Mouse (Mus musculus): ENCODE data around the gene Kif24.
"Not testable (repeated sequence)": the region's sequence is repeated elsewhere in the genome, so short reads cannot be mapped to it uniquely, and the experiment has no call there.

Gene Kif24

GRCm38 (mm10) chr4:41493464-41494116 is 28.9 kb upstream of the Kif24 start:
- in situ Hi-C loops (cut with MboI; ENCODE audit: low sequenced_read_pairs), result no loop called here

- in situ Hi-C loops (cut with MboI; ENCODE audit: low sequenced_read_pairs), result no loop called here
These were observed 28.3 kb upstream of the Kif24 start for GRCm38 (mm10) chr4:41492951-41493350.

GRCm38 (mm10) chr4:41481601-41482017 is 16.9 kb upstream of the Kif24 start:
- in situ Hi-C loops (cut with MboI; ENCODE audit: low sequenced_read_pairs), result no loop called here

GRCm38 (mm10) chr4:41480254-41480653 is 15.6 kb upstream of the Kif24 start:
- in situ Hi-C loops (cut with MboI; ENCODE audit: low sequenced_read_pairs), result no loop called here

GRCm38 (mm10) chr4:41479456-41479804 is 14.7 kb upstream of the Kif24 start:
- in situ Hi-C loops (cut with MboI; ENCODE audit: low sequenced_read_pairs), result no loop called here

GRCm38 (mm10) chr4:41478751-41479455 is 14.2 kb upstream of the Kif24 start:
- in situ Hi-C loops (cut with MboI; ENCODE audit: low sequenced_read_pairs), result no loop called here

GRCm38 (mm10) chr4:41477648-41478160 is 13.0 kb upstream of the Kif24 start:
- in situ Hi-C loops (cut with MboI; ENCODE audit: low sequenced_read_pairs), result no loop called here

GRCm38 (mm10) chr4:41471384-41471689 is 6.7 kb upstream of the Kif24 start:
- in situ Hi-C loops (cut with MboI; ENCODE audit: low sequenced_read_pairs), result no loop called here

- in situ Hi-C loops (cut with MboI; ENCODE audit: low sequenced_read_pairs), result no loop called here
These were observed 6.1 kb upstream of the Kif24 start for GRCm38 (mm10) chr4:41470684-41471383.

GRCm38 (mm10) chr4:41470051-41470683 is 5.5 kb upstream of the Kif24 start:
- in situ Hi-C loops (cut with MboI; ENCODE audit: low sequenced_read_pairs), result no loop called here

GRCm38 (mm10) chr4:41469199-41469598 is 4.5 kb upstream of the Kif24 start:
- in situ Hi-C loops (cut with MboI; ENCODE audit: low sequenced_read_pairs), result no loop called here

- in situ Hi-C loops (cut with MboI; ENCODE audit: low sequenced_read_pairs), result no loop called here
These were observed 3.9 kb upstream of the Kif24 start for GRCm38 (mm10) chr4:41468396-41469080.

- in situ Hi-C loops (cut with MboI; ENCODE audit: low sequenced_read_pairs), result no loop called here
These were observed 589 bp upstream of the Kif24 start for GRCm38 (mm10) chr4:41465287-41465665.

GRCm38 (mm10) chr4:41463051-41463738 is 1.5 kb downstream of the Kif24 start:
- in situ Hi-C loops (cut with MboI; ENCODE audit: low sequenced_read_pairs), result not testable (repeated sequence)

GRCm38 (mm10) chr4:41460690-41461089 is 4.0 kb downstream of the Kif24 start:
- in situ Hi-C loops (cut with MboI; ENCODE audit: low sequenced_read_pairs), result no loop called here

- in situ Hi-C loops (cut with MboI; ENCODE audit: low sequenced_read_pairs), result no loop called here
These were observed 17.1 kb downstream of the Kif24 start for GRCm38 (mm10) chr4:41447595-41447994.

GRCm38 (mm10) chr4:41442790-41443302 is 21.8 kb downstream of the Kif24 start:
- in situ Hi-C loops (cut with MboI; ENCODE audit: low sequenced_read_pairs), result no loop called here

GRCm38 (mm10) chr4:41438931-41439330 is 25.8 kb downstream of the Kif24 start:
- in situ Hi-C loops (cut with MboI; ENCODE audit: low sequenced_read_pairs), result no loop called here

GRCm38 (mm10) chr4:41416966-41417365 is 47.7 kb downstream of the Kif24 start:
- in situ Hi-C loops (cut with MboI; ENCODE audit: low sequenced_read_pairs), result no loop called here

- in situ Hi-C loops (cut with MboI; ENCODE audit: low sequenced_read_pairs), result no loop called here
These were observed 55.3 kb downstream of the Kif24 start for GRCm38 (mm10) chr4:41409341-41409740.

Measured in CH12F3 (cell line).